Mouse (Mus musculus) G1E (cell line): ENCODE data around the gene Dut. TPM values are rescaled to one million over a fixed set of nuclear protein-coding genes. Genes with fewer than 3 reads are reported as not detected.

Experiments
- ATAC-seq: 2 replicates; pipeline ENCODE4 v1.8.0; 2016; ENCODE audit warnings: mild to moderate bottlenecking; ENCODE audit not compliant: insufficient number of reproducible peaks, poor library complexity, low FRiP score, severe bottlenecking; ENCODE audit errors: extremely low read depth
- DNase-seq: peaks from one replicate; pipeline ENCODE4 v3.0.0; 2012; ENCODE audit warnings: low spot score
- H3K27me3 ChIP-seq: 2 replicates; pipeline ENCODE4 v1.6.1; 2012; ENCODE audit warnings: mild to moderate bottlenecking, low read length, inconsistent platforms; ENCODE audit not compliant: insufficient read depth
- H3K36me3 ChIP-seq: replicated peaks from 2 replicates; pipeline ENCODE3; 2012; ENCODE audit warnings: mild to moderate bottlenecking, inconsistent platforms
- H3K4me1 ChIP-seq: 2 replicates; pipeline ENCODE4 v1.6.1; 2012; ENCODE audit warnings: low read depth, low read length, inconsistent platforms, mixed read lengths; ENCODE audit not compliant: insufficient read depth
- H3K4me3 ChIP-seq: 2 replicates; pipeline ENCODE4 v1.5.1; 2012; ENCODE audit warnings: low read depth, mild to moderate bottlenecking, inconsistent platforms, low read length, moderate library complexity, mixed read lengths
- H3K9me3 ChIP-seq: replicated peaks from 2 replicates; pipeline ENCODE4 v1.6.1; 2012; ENCODE audit warnings: inconsistent platforms
- CTCF ChIP-seq: IDR thresholded peaks from 2 replicates; pipeline ENCODE4 v1.5.1; 2012; ENCODE audit warnings: low read depth, low read length, inconsistent platforms, mixed read lengths
- GATA1 ChIP-seq: IDR thresholded peaks from 2 replicates; pipeline ENCODE4 v1.6.1; 2012; ENCODE audit warnings: borderline replicate concordance, low read length, inconsistent platforms, mixed read lengths
- GATA2 ChIP-seq: IDR thresholded peaks from 2 replicates; pipeline ENCODE4 v1.6.1; 2012; ENCODE audit warnings: low read depth, low read length, inconsistent platforms, borderline replicate concordance
- POLR2AphosphoS5 ChIP-seq: IDR thresholded peaks from 2 replicates; pipeline ENCODE4 v1.6.1; 2012; ENCODE audit warnings: low read depth, low read length, inconsistent platforms; ENCODE audit not compliant: insufficient replicate concordance
- TAL1 ChIP-seq: conservative IDR thresholded peaks from 2 replicates; pipeline ENCODE4 v1.6.1; 2012; ENCODE audit warnings: low read depth, low read length, inconsistent platforms, mixed read lengths
- polyA plus RNA-seq: library from polyadenylated mRNA; stranded (reverse); fragments of >175 nt; gene quantifications from 2 replicates; pipeline ENCODE4 v1.2.3, GENCODE M21; 2012
- total RNA-seq, 2 experiments: library from RNA; stranded (forward) in 1 of 2; stranded (reverse) in 1 of 2; fragments of 200-1000 nt in 1 of 2; fragments of >200 nt in 1 of 2; fragmentation: Nextera tagmentation in 1 of 2; gene quantifications; 2 replicates each; pipeline ENCODE4 v1.2.3; 2014 to 2017

The Dut gene
- total and polyA plus RNA-seq, 3 experiments = 91.7 to 165 (median 113) TPM

DNA sequence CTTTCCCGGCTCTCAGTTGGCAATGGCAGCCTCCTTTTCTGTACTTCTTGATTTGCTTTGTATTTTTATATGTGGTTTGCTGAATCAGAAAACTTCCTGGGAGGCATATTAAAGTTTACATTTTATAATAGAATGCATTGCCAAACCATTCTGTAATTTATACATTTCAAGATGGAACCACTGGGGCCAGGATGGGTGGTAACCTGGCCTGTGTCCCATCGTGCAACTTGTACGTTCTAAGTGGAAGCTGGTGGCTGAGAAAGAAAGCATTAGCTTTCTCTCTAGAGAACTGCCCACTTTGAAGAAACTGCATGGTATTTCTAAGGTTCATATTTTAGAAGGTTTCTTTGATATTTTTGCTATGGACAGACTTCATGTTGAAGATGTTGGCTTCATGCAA, 48.5 kb downstream of the Dut start:
- no peak for TF ChIP-seq TAL1
- no peak for TF ChIP-seq POLR2AphosphoS5
- TF ChIP-seq CTCF = no peak
- TF ChIP-seq GATA2 = no peak
- TF ChIP-seq GATA1 = no peak
- DNase-seq (no peak), ATAC-seq (no peak)
- Histone ChIP-seq H3K4me3 (no peak overlapping the region), H3K27me3 (no peaks in the 10 kb centered on the region; the same call in 1 of the 2 replicates), H3K4me1 (no peaks in the 10 kb centered on the region), H3K9me3 (no peaks in the 10 kb centered on the region), H3K36me3 (no peaks in the 10 kb centered on the region)

GRCm38 (mm10) chr2:125298841-125299240, 51.9 kb downstream of the Dut start:
- Histone ChIP-seq H3K4me1 (no peaks in the 10 kb centered on the region), H3K9me3 (no peaks in the 10 kb centered on the region), H3K27me3 (peaks cover 3% of the 10 kb centered on the region), H3K36me3 (no peaks in the 10 kb centered on the region), H3K4me3 (no peak overlapping the region)
- TF ChIP-seq CTCF = no peak
- no peak for TF ChIP-seq TAL1
- DNase-seq (no peak), ATAC-seq (no peak)

DNA sequence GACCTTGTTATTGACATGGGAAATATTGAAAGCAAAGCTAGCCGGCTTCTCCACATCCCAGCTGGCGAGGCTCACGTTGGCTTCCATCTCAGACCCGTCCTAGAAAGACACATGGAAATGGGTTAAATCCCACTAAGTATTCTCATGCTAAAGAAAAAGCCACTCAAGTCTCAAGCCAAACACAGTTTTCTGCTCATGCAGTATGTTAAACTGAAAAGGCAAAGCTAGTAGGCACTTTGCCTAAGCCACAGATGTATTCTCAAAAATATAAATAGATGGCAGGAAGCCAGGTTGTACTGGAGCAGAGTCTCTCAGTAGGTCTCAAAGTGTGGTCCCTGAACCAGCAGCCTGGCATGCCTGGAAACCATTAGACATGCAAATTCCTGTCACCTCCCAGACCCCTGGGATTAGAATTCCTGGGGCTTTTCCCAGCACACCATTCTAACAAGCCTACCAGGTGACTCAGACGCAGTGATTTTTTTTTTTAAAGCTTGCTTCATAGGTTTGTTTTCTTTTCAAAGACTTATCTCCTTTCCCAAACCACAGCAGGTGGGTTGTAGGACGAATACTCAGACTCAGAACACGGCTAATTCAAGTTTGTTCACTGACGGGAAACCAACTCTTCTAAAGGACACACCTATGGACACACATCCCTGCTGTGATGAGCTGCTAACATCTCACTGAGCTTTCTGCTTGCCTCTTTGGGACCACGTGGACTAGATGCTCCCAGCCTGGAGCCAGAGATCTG, 55.1 kb downstream of the Dut start:
- no peaks in the 10 kb centered on the region for H3K4me1 ChIP-seq
- no peak for ATAC-seq
- H3K4me3 ChIP-seq = no peak overlapping the region
- TF ChIP-seq TAL1 = no peak
- no peak for DNase-seq
- H3K36me3 ChIP-seq = no peaks in the 10 kb centered on the region
- peaks cover 4% of the 10 kb centered on the region for H3K27me3 ChIP-seq
- no peaks in the 10 kb centered on the region for H3K9me3 ChIP-seq

- no peak for ATAC-seq
- no peaks in the 10 kb centered on the region for H3K9me3 ChIP-seq
- no peak overlapping the region for H3K4me3 ChIP-seq
- H3K4me1 ChIP-seq = no peaks in the 10 kb centered on the region
- TF ChIP-seq TAL1 (no peak), CTCF (no peak), GATA1 (no peak)
- no peak for DNase-seq
- peaks cover 5% of the 10 kb centered on the region for H3K27me3 ChIP-seq
- no peaks in the 10 kb centered on the region for H3K36me3 ChIP-seq
These were observed 55.6 kb downstream of the Dut start for GRCm38 (mm10) chr2:125302625-125302924.

- Histone ChIP-seq H3K27me3 (peaks cover 5% of the 10 kb centered on the region), H3K4me1 (no peaks in the 10 kb centered on the region), H3K9me3 (no peaks in the 10 kb centered on the region), H3K4me3 (no peak overlapping the region), H3K36me3 (no peaks in the 10 kb centered on the region)
- DNase-seq (no peak), ATAC-seq (no peak)
- TF ChIP-seq GATA2 = no peak
- TF ChIP-seq GATA1 = no peak
- no peak for TF ChIP-seq TAL1
- no peak for TF ChIP-seq CTCF
- TF ChIP-seq POLR2AphosphoS5 = no peak
These were observed 56.9 kb downstream of the Dut start for GRCm38 (mm10) chr2:125303764-125304384.

- Histone ChIP-seq H3K27me3 (peaks cover 5% of the 10 kb centered on the region), H3K36me3 (no peaks in the 10 kb centered on the region), H3K4me1 (no peaks in the 10 kb centered on the region), H3K4me3 (no peak overlapping the region), H3K9me3 (no peaks in the 10 kb centered on the region)
- no peak for ATAC-seq
- DNase-seq = no peak
- TF ChIP-seq GATA1 = no peak
- TF ChIP-seq CTCF = no peak
- no peak for TF ChIP-seq GATA2
- TF ChIP-seq POLR2AphosphoS5 = no peak
- no peak for TF ChIP-seq TAL1
These were observed 57.8 kb downstream of the Dut start for GRCm38 (mm10) chr2:125304746-125305145.

DNA sequence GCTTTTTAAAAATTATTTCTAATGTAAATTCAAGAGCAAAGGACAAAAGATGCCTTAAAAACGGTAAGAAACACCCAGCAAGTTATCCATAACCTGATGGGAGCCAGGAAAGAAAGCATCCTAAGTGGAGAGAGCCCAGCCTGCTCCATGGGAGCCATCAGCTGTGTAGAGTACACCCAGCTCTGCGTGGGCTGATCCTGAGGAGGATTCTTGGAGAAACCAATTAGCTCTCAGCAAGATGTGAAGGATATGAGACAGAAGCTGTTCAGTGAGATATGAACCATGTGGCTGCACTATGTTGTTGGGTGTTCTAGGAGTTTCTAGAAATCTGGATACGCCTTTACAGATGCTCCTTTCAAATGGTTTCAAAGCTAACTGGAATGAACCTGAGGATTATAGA, 58.7 kb downstream of the Dut start:
- Histone ChIP-seq H3K36me3 (no peaks in the 10 kb centered on the region), H3K9me3 (no peaks in the 10 kb centered on the region), H3K4me1 (no peaks in the 10 kb centered on the region), H3K27me3 (peaks cover 5% of the 10 kb centered on the region), H3K4me3 (no peak overlapping the region)
- TF ChIP-seq GATA1 = no peak
- TF ChIP-seq GATA2 = no peak
- no peak for TF ChIP-seq POLR2AphosphoS5
- no peak for TF ChIP-seq TAL1
- TF ChIP-seq CTCF = no peak
- ATAC-seq (no peak), DNase-seq (no peak)

Other genes with a start within 250 kb of the Dut start
- not detected in 2 replicates for gene Slc24a5, start 179.1 kb upstream of the Dut start, total RNA-seq (2014; fragmentation: Nextera tagmentation)
- gene Slc24a5, start 179.1 kb upstream of the Dut start, total RNA-seq (2017) = 2.1 and 2.3 TPM in 2 replicates
- gene Slc24a5, start 179.1 kb upstream of the Dut start, polyA plus RNA-seq = not detected in 2 replicates
- 58.5 and 83.4 TPM in 2 replicates for gene Myef2, start 123.5 kb upstream of the Dut start, total RNA-seq (2014; fragmentation: Nextera tagmentation)
- 51.1 and 57.6 TPM in 2 replicates for gene Myef2, start 123.5 kb upstream of the Dut start, total RNA-seq (2017)
- 19.2 and 21.4 TPM in 2 replicates for gene Myef2, start 123.5 kb upstream of the Dut start, polyA plus RNA-seq
- gene Ctxn2, start 110.5 kb upstream of the Dut start, total RNA-seq (2014; fragmentation: Nextera tagmentation) = not detected in 2 replicates
- not detected in 2 replicates for gene Ctxn2, start 110.5 kb upstream of the Dut start, total RNA-seq (2017)
- gene Ctxn2, start 110.5 kb upstream of the Dut start, polyA plus RNA-seq = not detected in 2 replicates
- gene Slc12a1, start 94.7 kb upstream of the Dut start, total RNA-seq (2014; fragmentation: Nextera tagmentation) = not detected in 2 replicates
- gene Slc12a1, start 94.7 kb upstream of the Dut start, total RNA-seq (2017) = under 0.01 and 0.06 TPM in 2 replicates
- not detected in 2 replicates for gene Slc12a1, start 94.7 kb upstream of the Dut start, polyA plus RNA-seq